Mouse (Mus musculus) spleen, adult 2 months (tissue): ENCODE results near the gene Tbc1d2b.

Source experiments
- CTCF ChIP-seq: fragments of 200-500 bp; IDR thresholded peaks from 2 replicates; pipeline ENCODE4 v1.5.1; 2011; ENCODE audit warnings: mild to moderate bottlenecking, inconsistent platforms; ENCODE audit not compliant: insufficient read depth, insufficient read length, insufficient replicate concordance; ENCODE audit errors: extremely low read depth
- POLR2A ChIP-seq: fragments of 200-500 bp; IDR thresholded peaks from 2 replicates; pipeline ENCODE4 v1.6.1; 2011; ENCODE audit warnings: low read depth, low read length, inconsistent platforms

- TF ChIP-seq POLR2A (no peak), CTCF (no peak)
Measured at GRCm38 (mm10) chr9:90241041-90241440, 29.6 kb downstream of the Tbc1d2b start.
